Mouse (Mus musculus) lung, postnatal 0 days (tissue): ENCODE results near the gene 3110040M04Rik.

Source experiments
- CTCF ChIP-seq: IDR thresholded peaks from 2 replicates; pipeline ENCODE4 v1.5.1; 2016; ENCODE audit warnings: antibody characterized with exemption, mild to moderate bottlenecking
- EP300 ChIP-seq: IDR thresholded peaks from 2 replicates; pipeline ENCODE4 v1.6.1; 2016; ENCODE audit warnings: antibody characterized with exemption, mild to moderate bottlenecking, control low read depth

DNA sequence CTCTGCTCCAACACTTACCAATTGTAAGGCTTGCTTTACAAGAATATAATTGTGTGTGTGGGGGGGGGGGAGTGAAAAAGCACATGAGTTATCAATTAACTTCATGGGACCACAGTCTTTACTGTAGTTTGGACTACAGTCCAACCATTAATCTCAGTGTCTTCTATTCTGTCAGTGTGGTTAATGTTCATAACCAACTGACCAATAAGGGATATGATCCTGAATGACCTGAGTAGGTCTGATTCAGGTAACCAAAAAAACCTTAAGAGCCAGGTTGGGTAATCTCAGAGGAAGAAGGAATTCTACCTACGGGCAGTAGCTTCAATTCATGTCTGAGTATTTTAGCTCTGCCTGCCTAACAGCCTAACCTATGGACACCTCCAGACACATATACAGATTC is 20.6 kb downstream of the 3110040M04Rik start:
- no peak for TF ChIP-seq CTCF
- TF ChIP-seq EP300, result no peak
